Mouse (Mus musculus): ENCODE results near the gene Casq2.

DNA sequence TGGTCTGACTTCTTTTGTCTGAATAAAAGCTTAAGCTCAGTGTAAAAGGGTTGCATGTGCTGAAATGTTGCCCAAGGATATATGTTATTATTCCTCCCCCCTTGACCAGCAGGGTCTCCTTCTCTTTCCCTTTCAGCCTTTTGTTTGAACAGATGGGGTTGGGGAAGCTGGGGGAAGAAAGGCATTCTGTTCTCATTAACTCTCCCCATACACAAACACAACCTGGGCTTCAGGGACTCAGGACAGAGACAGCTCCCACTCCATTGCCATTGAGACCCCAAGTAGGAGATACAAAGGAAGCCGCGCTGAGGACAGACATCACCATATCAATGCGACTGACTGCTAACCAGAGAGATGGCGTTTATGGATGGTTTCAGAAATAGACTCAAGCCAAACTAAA, 30.3 kb upstream of the Casq2 start:
- TF ChIP-seq HCFC1 (IDR thresholded peaks at IDR 0.05; ENCODE audit: borderline replicate concordance, insufficient read depth, low read length), result no peak
- TF ChIP-seq CHD2 (IDR thresholded peaks at IDR 0.05; ENCODE audit: low read depth, low read length), result no peak
